Mouse (Mus musculus) heart, embryonic 10.5 days (tissue): Measurements from ENCODE around the gene Klf3. TPM values are rescaled to one million over a fixed set of nuclear protein-coding genes. Genes with fewer than 3 reads are reported as not detected.

Experiments used
- DNase-seq: peaks from one replicate; pipeline ENCODE4 v3.0.0-alpha.2; 2017; ENCODE audit warnings: low spot score
- H3K27ac ChIP-seq: fragments of 300-500 bp; sonication (generic); 2 replicates; pipeline ENCODE4 v1.5.1; 2016; ENCODE audit warnings: mild to moderate bottlenecking
- H3K27me3 ChIP-seq: fragments of 300-500 bp; sonication (generic); 2 replicates; pipeline ENCODE4 v1.6.1; 2016; ENCODE audit warnings: mild to moderate bottlenecking; ENCODE audit not compliant: poor library complexity, insufficient read depth, severe bottlenecking
- H3K36me3 ChIP-seq: fragments of 300-500 bp; sonication (generic); 2 replicates; pipeline ENCODE4 v1.6.1; 2016; ENCODE audit warnings: mild to moderate bottlenecking, moderate library complexity
- H3K4me1 ChIP-seq: fragments of 300-500 bp; sonication (generic); 2 replicates; pipeline ENCODE4 v1.6.1; 2016; ENCODE audit warnings: mild to moderate bottlenecking
- H3K4me3 ChIP-seq: fragments of 300-500 bp; sonication (generic); 2 replicates; pipeline ENCODE4 v1.5.1; 2016; ENCODE audit warnings: mild to moderate bottlenecking, moderate library complexity
- H3K9me3 ChIP-seq: fragments of 300-500 bp; sonication (generic); 2 replicates; pipeline ENCODE4 v1.6.1; 2016; ENCODE audit warnings: mild to moderate bottlenecking, moderate library complexity
- WGBS: fragments of 180-500 bp; shearing (Covaris S2); methylation state at CpG from one replicate; pipeline ENCODE4 v1.1.7; 2016; 5-methylcytosine and 5-hydroxymethylcytosine counted together
- polyA plus RNA-seq: library from polyadenylated mRNA; unstranded; fragments of >200 nt; fragmentation: Nextera tagmentation; extraction: Ambion mirVana; gene quantifications from 2 replicates; pipeline ENCODE4 v1.2.1, GENCODE M21; 2016

Klf3 gene
- polyA plus RNA-seq, 1 experiment from 2014 or later, result 61.8 TPM

- no peak for DNase-seq
- 0 out of 2 replicates have a peak, but pooled peaks cover 5% of the 10 kb centered on the region for H3K4me1 ChIP-seq
- H3K27ac ChIP-seq, result no peak overlapping the region
- no peak overlapping the region for H3K4me3 ChIP-seq
- 66% methylated on average over 5 of the region's 5 CpGs for WGBS
- 0 out of 2 replicates have a peak, but pooled peaks cover 3% of the 10 kb centered on the region for H3K9me3 ChIP-seq
- peaks cover 3% of the 10 kb centered on the region; the same call in 1 of the 2 replicates for H3K36me3 ChIP-seq
- H3K27me3 ChIP-seq, result no peaks in the 10 kb centered on the region
Observed at GRCm38 (mm10) chr5:64852656-64853398, 49.6 kb downstream of the Klf3 start.

- DNase-seq, result no peak
- Histone ChIP-seq H3K36me3 (peaks cover 3% of the 10 kb centered on the region; the same call in 1 of the 2 replicates), H3K27ac (no peak overlapping the region), H3K4me1 (0 out of 2 replicates have a peak, but pooled peaks cover 5% of the 10 kb centered on the region), H3K4me3 (no peak overlapping the region), H3K27me3 (no peaks in the 10 kb centered on the region), H3K9me3 (0 out of 2 replicates have a peak, but pooled peaks cover 3% of the 10 kb centered on the region)
- 92% methylated on average over 5 of the region's 5 CpGs for WGBS
Observed at GRCm38 (mm10) chr5:64853421-64853820, 50.2 kb downstream of the Klf3 start.

DNA sequence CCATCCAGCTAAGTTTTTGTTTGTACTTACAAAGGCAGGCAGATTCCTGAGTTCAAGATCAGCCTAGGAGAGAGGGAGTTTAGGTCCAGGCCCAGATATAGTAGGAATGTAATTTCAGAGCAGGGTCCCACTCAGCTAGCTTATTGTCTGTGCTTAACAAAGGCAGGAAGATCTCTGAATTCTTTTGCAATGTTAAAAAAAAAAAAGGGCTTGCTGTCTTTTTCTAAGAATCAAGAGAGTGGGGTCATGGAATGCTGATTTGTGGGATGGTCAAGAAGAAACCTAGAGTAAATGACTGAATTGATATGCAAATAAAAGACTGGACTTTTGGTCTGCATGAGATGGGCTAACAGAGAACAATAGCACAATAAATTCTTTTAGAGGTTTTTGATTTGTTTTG is 52.0 kb downstream of the Klf3 start:
- no peak overlapping the region for H3K27ac ChIP-seq
- no peak for DNase-seq
- no peaks in the 10 kb centered on the region for H3K27me3 ChIP-seq
- no peak overlapping the region for H3K4me3 ChIP-seq
- peaks cover 3% of the 10 kb centered on the region; the same call in 1 of the 2 replicates for H3K36me3 ChIP-seq
- 0 out of 2 replicates have a peak, but pooled peaks cover 5% of the 10 kb centered on the region for H3K4me1 ChIP-seq
- 0 out of 2 replicates have a peak, but pooled peaks cover 3% of the 10 kb centered on the region for H3K9me3 ChIP-seq

DNA sequence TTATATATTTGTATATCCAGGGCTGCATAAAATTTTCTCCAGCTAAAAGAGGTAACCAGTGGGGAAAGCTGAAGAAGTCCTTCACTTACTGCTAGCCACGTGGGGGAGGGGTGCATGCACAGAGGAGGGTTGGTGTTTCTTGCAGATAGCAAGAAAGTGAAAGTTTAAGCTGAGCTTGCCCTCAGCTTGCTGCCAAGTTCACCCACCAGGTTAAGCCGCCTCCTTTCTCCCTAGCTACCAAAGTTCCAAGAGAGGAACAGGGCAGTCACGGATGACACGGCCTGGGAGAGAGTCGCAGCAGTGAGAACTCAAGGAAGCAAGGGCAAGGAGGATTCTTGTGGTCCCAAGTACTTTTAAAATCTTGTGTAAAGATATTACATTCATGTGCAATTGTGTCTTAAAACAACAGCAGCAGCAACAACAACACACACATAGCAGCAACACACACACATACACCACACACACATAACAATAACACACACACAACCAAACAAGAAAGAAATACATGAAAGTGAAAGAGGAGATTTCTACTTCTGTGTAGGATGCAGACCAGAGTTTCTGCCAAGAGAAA is 57.8 kb downstream of the Klf3 start:
- Histone ChIP-seq H3K4me3 (no peak overlapping the region), H3K27me3 (no peaks in the 10 kb centered on the region), H3K36me3 (peaks cover 3% of the 10 kb centered on the region; the same call in 1 of the 2 replicates), H3K4me1 (peaks cover 24% of the 10 kb centered on the region), H3K9me3 (no peaks in the 10 kb centered on the region), H3K27ac (peak overlapping the region; percentile 74)
- DNase-seq, result no peak
- WGBS, result 51% methylated on average over 5 of the region's 5 CpGs

DNA sequence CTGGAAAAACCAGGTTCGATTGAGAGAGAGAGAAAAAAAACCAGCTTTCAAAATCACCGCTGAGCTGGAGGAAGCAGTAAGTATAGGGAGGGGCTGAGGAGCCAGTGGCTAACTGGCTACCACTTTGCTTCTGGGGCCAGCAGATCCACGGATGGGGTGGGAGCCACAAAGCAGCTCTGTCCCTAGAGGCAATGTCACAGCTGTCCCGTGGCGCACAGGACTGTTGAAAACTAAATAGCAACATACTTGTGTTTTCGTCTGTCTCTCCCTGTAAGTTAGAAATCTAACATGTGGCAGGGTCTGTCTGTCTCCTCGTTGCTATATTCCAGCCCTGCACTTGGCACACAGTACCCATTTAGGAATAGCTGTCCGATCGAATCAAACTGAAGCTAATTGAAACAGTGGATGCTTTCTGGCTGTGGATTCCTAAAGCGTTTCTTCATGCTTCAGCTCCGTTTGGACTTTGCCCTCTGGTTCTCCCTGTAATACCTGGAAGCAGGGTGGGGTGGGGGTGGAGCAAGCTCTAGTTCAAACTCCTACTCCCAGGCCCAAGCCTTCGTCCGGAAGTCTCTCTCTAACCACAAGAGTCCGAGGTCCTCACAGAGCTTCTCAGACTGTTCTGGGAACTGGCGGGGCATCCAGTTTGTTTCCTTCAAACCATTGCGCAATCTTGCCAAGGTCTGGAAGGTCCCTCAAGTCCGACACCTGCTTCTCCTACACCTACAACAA is 58.4 kb downstream of the Klf3 start:
- Histone ChIP-seq H3K27ac (peak overlapping the region; percentile 74), H3K9me3 (no peaks in the 10 kb centered on the region), H3K27me3 (no peaks in the 10 kb centered on the region), H3K4me3 (no peak overlapping the region), H3K36me3 (no peaks in the 10 kb centered on the region), H3K4me1 (peaks cover 24% of the 10 kb centered on the region)
- 63% methylated on average over 17 of the region's 17 CpGs for WGBS
- DNase-seq, result no peak

DNA sequence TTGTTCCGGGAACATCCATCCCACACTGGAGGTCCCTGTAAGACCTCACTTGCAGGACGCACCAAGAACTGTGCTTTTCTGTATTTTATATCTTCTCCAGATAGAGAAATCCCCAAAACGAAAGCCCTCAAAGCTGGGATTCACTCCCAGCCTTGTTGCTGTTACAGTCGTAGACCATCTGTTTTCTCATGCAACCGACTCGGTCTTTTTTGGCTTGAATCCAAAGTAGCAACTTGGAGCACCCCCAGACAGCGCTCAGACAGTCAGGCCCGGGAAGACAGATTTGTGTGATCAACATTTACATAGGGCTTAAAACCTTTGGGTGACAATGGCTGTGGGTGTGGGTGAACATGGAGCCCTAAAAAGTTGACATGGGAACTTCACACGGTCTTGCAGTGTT is 59.1 kb downstream of the Klf3 start:
- Histone ChIP-seq H3K36me3 (no peaks in the 10 kb centered on the region), H3K4me1 (peaks cover 24% of the 10 kb centered on the region), H3K27ac (0 out of 2 replicates have a peak overlapping the region, but pooled peaks have one; percentile 74), H3K27me3 (no peaks in the 10 kb centered on the region), H3K4me3 (no peak overlapping the region), H3K9me3 (no peaks in the 10 kb centered on the region)
- 77% methylated on average over 9 of the region's 9 CpGs for WGBS
- no peak for DNase-seq

DNA sequence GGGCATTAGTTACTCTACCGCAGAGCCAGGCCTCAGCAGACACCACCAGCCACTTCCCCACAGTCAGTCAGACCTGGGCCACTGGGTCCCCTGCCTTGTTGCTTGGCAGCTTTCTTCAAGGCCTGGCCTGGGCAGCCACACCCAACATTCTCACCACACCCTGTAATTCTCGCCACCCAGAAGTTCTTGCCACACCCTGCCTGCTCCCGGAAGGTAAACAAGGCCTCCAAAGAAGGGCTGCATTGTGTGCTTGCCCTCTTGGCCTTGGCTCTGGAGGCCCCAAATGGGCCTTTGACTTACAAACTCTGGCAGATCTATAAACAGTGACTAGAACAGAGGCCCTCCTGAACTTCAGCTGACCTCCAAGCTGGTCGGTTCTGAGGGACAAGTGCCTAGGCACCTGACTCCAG is 61.5 kb downstream of the Klf3 start:
- H3K4me1 ChIP-seq, result peaks cover 24% of the 10 kb centered on the region
- H3K4me3 ChIP-seq, result no peak overlapping the region
- H3K36me3 ChIP-seq, result no peaks in the 10 kb centered on the region
- H3K27me3 ChIP-seq, result no peaks in the 10 kb centered on the region
- 45% methylated on average over 4 of the region's 4 CpGs for WGBS
- peak overlapping the region; percentile 79 for H3K27ac ChIP-seq
- 0 out of 2 replicates have a peak, but pooled peaks cover 2% of the 10 kb centered on the region for H3K9me3 ChIP-seq
- peak; percentile 85 for DNase-seq

DNA sequence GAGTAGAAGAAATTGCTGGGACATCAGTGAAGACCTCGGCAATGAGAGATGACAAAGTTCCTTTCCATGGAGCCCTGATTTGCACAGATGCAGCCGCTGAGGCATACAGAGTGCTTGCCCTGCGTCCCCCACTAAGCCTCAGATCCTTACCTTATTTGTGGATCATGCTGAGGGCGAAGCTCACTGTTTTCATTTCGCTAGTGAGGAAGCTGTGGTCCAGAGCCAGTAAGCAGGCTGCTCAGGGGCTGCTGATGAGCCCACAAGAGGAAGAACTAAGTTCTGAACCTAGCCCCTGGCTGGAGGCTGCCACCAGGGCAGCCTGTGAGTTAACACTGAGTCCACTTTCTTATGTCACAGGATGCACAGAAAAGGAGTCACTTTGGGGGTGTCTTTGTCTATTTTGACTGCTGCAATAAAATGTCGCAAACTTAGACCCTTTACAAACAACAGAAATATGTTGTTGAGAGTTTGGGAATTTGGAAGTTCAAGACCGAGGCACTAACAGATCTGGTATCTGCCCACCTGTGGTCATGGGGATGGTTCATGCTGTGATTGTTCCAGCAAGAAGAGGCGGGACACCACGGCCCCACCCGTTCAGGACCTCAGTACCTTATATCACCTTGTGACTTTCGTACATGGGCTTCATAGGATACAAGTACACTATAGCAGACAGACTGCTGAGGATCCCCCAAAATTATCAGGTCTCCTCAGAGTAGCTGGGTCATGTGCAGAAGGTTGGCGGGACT is 62.2 kb downstream of the Klf3 start:
- no peaks in the 10 kb centered on the region for H3K27me3 ChIP-seq
- no peak overlapping the region for H3K4me3 ChIP-seq
- peak overlapping the region; percentile 79; the same call in 1 of the 2 replicates for H3K27ac ChIP-seq
- H3K9me3 ChIP-seq, result 0 out of 2 replicates have a peak, but pooled peaks cover 2% of the 10 kb centered on the region
- H3K4me1 ChIP-seq, result peaks cover 24% of the 10 kb centered on the region
- H3K36me3 ChIP-seq, result no peaks in the 10 kb centered on the region
- 73% methylated on average over 12 of the region's 12 CpGs for WGBS
- no peak for DNase-seq

DNA sequence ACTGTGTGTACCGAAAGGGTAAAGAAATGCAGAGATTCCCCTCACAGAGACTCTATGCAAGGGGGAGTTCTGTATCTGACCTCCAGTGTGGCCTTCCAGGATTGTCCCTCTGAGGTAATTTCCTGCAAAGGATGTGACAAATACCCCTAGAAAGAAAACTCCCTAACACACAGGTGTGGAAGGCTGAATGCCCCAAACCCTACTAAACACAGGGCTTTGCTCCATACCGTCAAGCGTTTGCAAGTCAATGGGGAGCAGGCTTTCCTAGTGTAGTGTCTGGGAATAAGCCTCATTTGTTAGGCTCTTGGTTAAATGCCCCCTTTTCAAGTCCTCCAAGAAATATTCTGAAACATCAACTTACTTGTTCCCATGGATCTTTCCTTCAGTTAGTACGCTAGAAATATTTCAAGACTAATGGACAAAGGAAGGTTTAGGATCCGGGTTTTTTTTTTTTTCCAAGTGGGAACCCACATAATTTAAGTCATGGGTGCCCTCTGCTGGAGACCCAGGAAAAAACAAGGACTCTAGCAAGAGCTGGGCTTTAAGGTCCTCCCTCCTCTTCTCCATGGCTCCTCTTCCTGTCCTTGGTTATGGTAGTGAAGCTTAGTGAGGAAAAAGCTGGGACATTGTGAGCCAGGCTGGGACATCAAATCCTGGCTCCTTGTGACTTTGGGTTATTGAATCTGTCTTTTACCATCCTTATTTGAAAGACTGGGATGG is 63.3 kb downstream of the Klf3 start:
- no peak for DNase-seq
- no peaks in the 10 kb centered on the region for H3K27me3 ChIP-seq
- H3K4me1 ChIP-seq, result peaks cover 15% of the 10 kb centered on the region
- no peaks in the 10 kb centered on the region for H3K36me3 ChIP-seq
- no peak overlapping the region for H3K4me3 ChIP-seq
- WGBS, result 39% methylated on average over 5 of the region's 5 CpGs
- peak overlapping the region; percentile 64 for H3K27ac ChIP-seq
- 0 out of 2 replicates have a peak, but pooled peaks cover 2% of the 10 kb centered on the region for H3K9me3 ChIP-seq

- Histone ChIP-seq H3K27me3 (no peaks in the 10 kb centered on the region), H3K4me1 (peaks cover 9% of the 10 kb centered on the region), H3K27ac (no peak overlapping the region), H3K9me3 (0 out of 2 replicates have a peak, but pooled peaks cover 2% of the 10 kb centered on the region), H3K4me3 (no peak overlapping the region), H3K36me3 (no peaks in the 10 kb centered on the region)
- no peak for DNase-seq
- 32% methylated on average over 9 of the region's 9 CpGs for WGBS
Observed at GRCm38 (mm10) chr5:64867124-64867523, 63.9 kb downstream of the Klf3 start.

DNA sequence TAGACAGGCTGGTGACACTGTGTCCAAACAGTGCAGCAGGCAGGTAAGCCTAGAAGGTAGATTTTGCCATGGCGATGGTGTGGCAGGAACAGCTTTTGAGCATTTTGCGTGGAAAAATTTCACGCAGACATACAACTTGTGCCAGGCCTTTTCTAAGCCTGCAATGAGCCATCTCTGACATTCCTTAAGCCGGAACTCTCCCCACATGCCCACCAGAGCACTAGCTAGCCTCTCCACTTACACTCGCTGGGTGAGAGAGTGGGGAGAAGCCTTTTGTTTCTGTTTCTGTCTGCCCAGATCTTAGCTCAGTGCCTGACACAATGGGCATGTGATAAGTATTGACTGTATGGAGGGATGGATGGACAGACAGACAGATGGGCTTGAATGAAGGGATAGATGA is 64.4 kb downstream of the Klf3 start:
- Histone ChIP-seq H3K36me3 (no peaks in the 10 kb centered on the region), H3K4me3 (no peak overlapping the region), H3K27ac (no peak overlapping the region), H3K9me3 (0 out of 2 replicates have a peak, but pooled peaks cover 2% of the 10 kb centered on the region), H3K4me1 (peaks cover 9% of the 10 kb centered on the region), H3K27me3 (no peaks in the 10 kb centered on the region)
- WGBS, result 82% methylated on average over 5 of the region's 5 CpGs
- no peak for DNase-seq
